Mouse (Mus musculus) megakaryocyte, adult 5-6 weeks (primary cell): ENCODE results near the gene Myl6b. TPM values are rescaled to one million over a fixed set of nuclear protein-coding genes. Genes with fewer than 3 reads are reported as not detected.

ENCODE experiments used
- ATAC-seq: 2 replicates; pipeline ENCODE4 v1.8.0; 2016; ENCODE audit warnings: mild to moderate bottlenecking, inconsistent platforms; ENCODE audit not compliant: poor library complexity, severe bottlenecking
- total RNA-seq, 2 experiments: library from RNA; stranded (forward) in 1 of 2; stranded (reverse) in 1 of 2; fragments of 153-499, 151-499 nt in 1 of 2; fragments of 221-1000, 200-1000 nt in 1 of 2; gene quantifications; 2 replicates each; pipeline versions ENCODE4 v1.2.3 to v1.2.4; 2015 to 2017

Gene Myl6b
- total RNA-seq, 2 experiments from 2014 or later = 0.99 to 5.8 TPM

DNA sequence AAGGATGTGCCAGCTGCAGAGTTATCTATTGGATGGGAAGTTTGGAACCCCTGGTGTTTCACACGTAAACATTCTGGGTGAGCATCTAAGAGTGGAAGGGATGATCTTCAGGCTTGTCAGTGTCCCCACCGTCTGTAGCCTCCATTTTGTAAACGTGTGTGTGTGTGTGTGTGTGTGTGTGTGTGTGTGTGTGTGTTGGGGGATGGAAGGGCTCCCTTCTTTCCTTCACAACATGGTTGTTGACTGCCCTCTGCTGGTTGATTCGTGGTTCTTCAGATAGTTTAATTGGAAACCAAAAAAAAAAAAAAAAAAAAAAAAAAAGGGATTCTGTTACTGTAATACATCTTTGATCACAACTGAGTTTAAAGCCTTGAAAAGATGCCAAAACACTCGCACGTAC, 43.2 kb downstream of the Myl6b start:
- peak; percentile 43 for ATAC-seq

DNA sequence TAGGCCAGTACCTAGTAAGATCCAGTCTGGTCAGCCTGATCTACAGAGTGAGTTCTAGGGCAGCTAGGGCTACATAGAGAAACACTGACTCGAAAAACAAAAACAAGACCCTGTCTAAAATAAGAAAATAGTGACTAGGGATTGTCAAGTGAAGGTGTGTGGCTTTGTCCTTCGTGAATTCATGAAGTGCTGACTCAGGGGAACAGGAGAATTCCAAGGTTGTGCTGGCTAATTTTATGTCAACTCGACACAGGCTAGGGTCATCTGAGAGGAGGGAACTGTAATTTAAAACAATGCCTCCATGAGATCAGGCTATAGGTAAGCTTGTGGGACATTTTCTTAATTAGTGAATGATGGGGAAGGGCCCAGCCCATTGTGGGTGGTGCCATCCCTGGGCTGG, 44.0 kb downstream of the Myl6b start:
- no peak for ATAC-seq

DNA sequence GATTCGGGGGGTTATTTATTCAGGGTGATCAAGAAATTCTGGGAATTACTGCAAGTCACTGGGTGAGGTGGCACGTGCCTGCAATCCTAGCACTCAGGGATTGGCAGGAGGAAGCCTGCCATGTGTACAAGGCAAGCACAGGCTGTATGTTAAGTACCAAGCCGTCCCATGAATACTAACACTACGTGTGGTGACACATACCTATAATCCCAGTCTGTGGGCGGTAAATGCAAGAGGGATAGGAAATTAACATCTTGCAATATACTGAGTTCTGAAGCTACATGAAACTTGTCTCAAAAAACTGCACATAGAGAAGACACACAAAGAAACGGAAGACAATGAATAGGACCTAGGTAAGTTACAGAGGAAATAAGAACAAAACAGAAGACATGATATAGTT, 47.5 kb downstream of the Myl6b start:
- ATAC-seq = no peak

DNA sequence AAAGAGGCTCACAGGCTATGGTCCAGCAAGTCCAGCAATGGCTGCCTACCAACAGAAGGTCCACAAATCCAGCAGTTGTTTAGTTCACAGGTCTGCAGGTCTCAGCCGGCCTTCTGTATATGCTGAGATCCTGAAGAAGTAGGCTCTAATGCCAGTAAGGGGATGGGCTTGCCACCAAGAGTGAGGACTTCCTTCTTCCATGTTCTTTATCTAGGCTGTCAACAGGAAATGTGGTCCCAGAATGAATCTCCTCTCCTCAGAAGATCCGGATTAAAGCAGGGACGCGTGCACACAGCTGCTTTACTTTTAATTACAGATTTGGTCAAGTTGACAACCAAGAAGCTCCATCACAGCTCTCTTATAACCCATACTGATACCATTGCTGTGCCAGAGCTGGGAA, 53.1 kb downstream of the Myl6b start:
- no peak for ATAC-seq

DNA sequence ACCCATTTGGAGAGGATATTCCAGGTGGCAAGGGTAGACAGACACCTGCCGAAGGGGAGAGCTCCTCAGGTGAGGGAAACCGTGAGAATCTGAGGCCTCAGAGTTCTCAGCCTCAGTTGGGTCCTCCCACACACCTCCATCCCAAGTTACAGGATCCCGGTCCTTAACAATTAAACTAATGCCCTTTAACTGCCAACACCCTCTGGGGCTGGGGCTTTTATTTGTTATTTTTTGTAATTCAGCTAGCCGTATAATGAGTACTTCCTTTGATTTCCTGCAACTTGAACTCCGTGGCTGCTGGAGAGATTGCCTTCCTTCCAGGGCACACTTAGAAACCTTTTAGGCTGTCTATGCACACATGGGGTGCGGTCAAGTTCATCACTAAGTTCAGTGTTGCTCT, 54.1 kb downstream of the Myl6b start:
- no peak for ATAC-seq

Other genes with a start within 250 kb of the Myl6b start
- 0.36 TPM in 1 of 2 replicates, not detected in the other for gene Apon, start 244.6 kb downstream of the Myl6b start, total RNA-seq (2015)
- gene Apon, start 244.6 kb downstream of the Myl6b start, total RNA-seq (2017) = 1.2 TPM in 1 of 2 replicates, not detected in the other
- gene Apof, start 230.0 kb downstream of the Myl6b start, total RNA-seq (2015) = 0.21 TPM in 1 of 2 replicates, not detected in the other
- gene Apof, start 230.0 kb downstream of the Myl6b start, total RNA-seq (2017) = not detected in 2 replicates
- gene Stat2, start 228.1 kb downstream of the Myl6b start, total RNA-seq (2015) = 25.5 and 28.5 TPM in 2 replicates
- 20.2 and 33.6 TPM in 2 replicates for gene Stat2, start 228.1 kb downstream of the Myl6b start, total RNA-seq (2017)
- gene Il23a, start 199.9 kb downstream of the Myl6b start, total RNA-seq (2015) = not detected in 2 replicates
- 0.12 TPM in 1 of 2 replicates, not detected in the other for gene Il23a, start 199.9 kb downstream of the Myl6b start, total RNA-seq (2017)
- 17.3 and 17.7 TPM in 2 replicates for gene Pan2, start 195.3 kb downstream of the Myl6b start, total RNA-seq (2015)
- gene Pan2, start 195.3 kb downstream of the Myl6b start, total RNA-seq (2017) = 14.0 and 14.9 TPM in 2 replicates
- gene Cnpy2, start 176.2 kb downstream of the Myl6b start, total RNA-seq (2015) = 73.3 and 78.6 TPM in 2 replicates
- 81.0 and 84.5 TPM in 2 replicates for gene Cnpy2, start 176.2 kb downstream of the Myl6b start, total RNA-seq (2017)
- 158 and 160 TPM in 2 replicates for gene Cs, start 161.0 kb downstream of the Myl6b start, total RNA-seq (2015)
- 95.0 and 116 TPM in 2 replicates for gene Cs, start 161.0 kb downstream of the Myl6b start, total RNA-seq (2017)
- 22.6 and 24.4 TPM in 2 replicates for gene Coq10a, start 129.7 kb downstream of the Myl6b start, total RNA-seq (2015)
- 14.1 and 19.2 TPM in 2 replicates for gene Coq10a, start 129.7 kb downstream of the Myl6b start, total RNA-seq (2017)
- gene Ankrd52, start 121.6 kb downstream of the Myl6b start, total RNA-seq (2015) = 35.2 and 37.0 TPM in 2 replicates
- 9.3 and 13.7 TPM in 2 replicates for gene Ankrd52, start 121.6 kb downstream of the Myl6b start, total RNA-seq (2017)
- not detected in 2 replicates for gene Slc39a5, start 97.5 kb downstream of the Myl6b start, total RNA-seq (2015)
- not detected in 2 replicates for gene Slc39a5, start 97.5 kb downstream of the Myl6b start, total RNA-seq (2017)
- gene Nabp2, start 87.2 kb downstream of the Myl6b start, total RNA-seq (2015) = 76.8 and 79.3 TPM in 2 replicates
- 54.3 and 59.1 TPM in 2 replicates for gene Nabp2, start 87.2 kb downstream of the Myl6b start, total RNA-seq (2017)
- gene Rnf41, start 87.0 kb downstream of the Myl6b start, total RNA-seq (2015) = 16.4 and 17.6 TPM in 2 replicates
- 24.6 and 26.1 TPM in 2 replicates for gene Rnf41, start 87.0 kb downstream of the Myl6b start, total RNA-seq (2017)
- gene Smarcc2, start 39.4 kb downstream of the Myl6b start, total RNA-seq (2015) = 73.1 and 82.3 TPM in 2 replicates
- gene Smarcc2, start 39.4 kb downstream of the Myl6b start, total RNA-seq (2017) = 63.1 and 78.4 TPM in 2 replicates
- gene Myl6, start 4.5 kb downstream of the Myl6b start, total RNA-seq (2015) = 1,624 and 1,690 TPM in 2 replicates
- gene Myl6, start 4.5 kb downstream of the Myl6b start, total RNA-seq (2017) = 1,921 and 2,467 TPM in 2 replicates
- 125 and 127 TPM in 2 replicates for gene Esyt1, start 27.2 kb upstream of the Myl6b start, total RNA-seq (2015)
- gene Esyt1, start 27.2 kb upstream of the Myl6b start, total RNA-seq (2017) = 266 and 267 TPM in 2 replicates
- 6.0 and 8.1 TPM in 2 replicates for gene Zc3h10, start 49.1 kb upstream of the Myl6b start, total RNA-seq (2015)
- gene Zc3h10, start 49.1 kb upstream of the Myl6b start, total RNA-seq (2017) = 12.9 and 14.5 TPM in 2 replicates
- 2,152 and 2,213 TPM in 2 replicates for gene Rpl41, start 50.6 kb upstream of the Myl6b start, total RNA-seq (2015)
- 1,919 and 2,042 TPM in 2 replicates for gene Rpl41, start 50.6 kb upstream of the Myl6b start, total RNA-seq (2017)
- gene Pa2g4, start 67.3 kb upstream of the Myl6b start, total RNA-seq (2015) = 116 TPM in 2 replicates
- gene Pa2g4, start 67.3 kb upstream of the Myl6b start, total RNA-seq (2017) = 90.4 and 95.0 TPM in 2 replicates
- gene Erbb3, start 91.0 kb upstream of the Myl6b start, total RNA-seq (2015) = 2.5 and 2.8 TPM in 2 replicates
- gene Erbb3, start 91.0 kb upstream of the Myl6b start, total RNA-seq (2017) = 1.5 and 2.1 TPM in 2 replicates
- gene Rps26, start 128.1 kb upstream of the Myl6b start, total RNA-seq (2015) = 1,237 and 1,288 TPM in 2 replicates
- 518 and 577 TPM in 2 replicates for gene Rps26, start 128.1 kb upstream of the Myl6b start, total RNA-seq (2017)
- 0.14 TPM in 1 of 2 replicates, not detected in the other for gene Ikzf4, start 147.3 kb upstream of the Myl6b start, total RNA-seq (2015)
- gene Ikzf4, start 147.3 kb upstream of the Myl6b start, total RNA-seq (2017) = not detected in 2 replicates
- 1.4 and 1.5 TPM in 2 replicates for gene Suox, start 175.4 kb upstream of the Myl6b start, total RNA-seq (2015)
- gene Suox, start 175.4 kb upstream of the Myl6b start, total RNA-seq (2017) = 3.9 and 4.7 TPM in 2 replicates
- gene Rab5b, start 197.6 kb upstream of the Myl6b start, total RNA-seq (2015) = 62.8 and 64.7 TPM in 2 replicates
- 77.1 and 84.0 TPM in 2 replicates for gene Rab5b, start 197.6 kb upstream of the Myl6b start, total RNA-seq (2017)
- 0.16 and 0.57 TPM in 2 replicates for gene Pmel, start 205.5 kb upstream of the Myl6b start, total RNA-seq (2015)
- gene Pmel, start 205.5 kb upstream of the Myl6b start, total RNA-seq (2017) = 0.07 and 0.73 TPM in 2 replicates
- gene Cdk2, start 206.3 kb upstream of the Myl6b start, total RNA-seq (2015) = 85.3 and 89.5 TPM in 2 replicates
- 63.4 and 70.7 TPM in 2 replicates for gene Cdk2, start 206.3 kb upstream of the Myl6b start, total RNA-seq (2017)
- gene Dgka, start 246.2 kb upstream of the Myl6b start, total RNA-seq (2015) = 35.0 and 37.6 TPM in 2 replicates
- 31.5 and 32.6 TPM in 2 replicates for gene Dgka, start 246.2 kb upstream of the Myl6b start, total RNA-seq (2017)
- 22.0 and 25.0 TPM in 2 replicates for gene Pym1, start 249.2 kb upstream of the Myl6b start, total RNA-seq (2015)
- 37.1 and 43.4 TPM in 2 replicates for gene Pym1, start 249.2 kb upstream of the Myl6b start, total RNA-seq (2017)